Mouse (Mus musculus): ENCODE measurements around the gene Ccpg1os. TPM values are rescaled to one million over a fixed set of nuclear protein-coding genes. Genes with fewer than 3 reads are reported as not detected.

Gene Ccpg1os
- total and polyA plus RNA-seq, 3 experiments: 6.1 to 8.3 (median 7.5) TPM

- Histone ChIP-seq H3K9ac (ENCODE audit: low read depth, low read length) (no peak overlapping the region), H3K36me3 (ENCODE audit: control insufficient read depth, insufficient read depth, low read length) (no peaks in the 10 kb centered on the region), H3K79me2 (replicated peaks; ENCODE audit: control insufficient read depth, insufficient read depth, low read length) (no peaks in the 10 kb centered on the region), H3K27me3 (ENCODE audit: control insufficient read depth, insufficient read depth, low read length) (no peaks in the 10 kb centered on the region), H3K4me1 (ENCODE audit: control insufficient read depth, insufficient read depth, low read length) (no peaks in the 10 kb centered on the region), H3K27ac (no peak overlapping the region), H3K4me3 (no peak overlapping the region)
- TF ChIP-seq POLR2A (IDR thresholded peaks at IDR 0.05; ENCODE audit: insufficient read depth, low read depth, low read length) (no peak), EP300 (IDR thresholded peaks at IDR 0.05; ENCODE audit: insufficient read depth, low read depth, low read length) (no peak), CTCF (IDR thresholded peaks at IDR 0.05) (no peak)
- intact Hi-C loops (cut with DNase I): no loop called here
- peak in 1 of 2 experiments; percentile 33 for DNase-seq
- 68% methylated on average over 15 of the region's 15 CpGs for WGBS
Observed at GRCm38 (mm10) chr9:72961959-72962358, 23.2 kb downstream of the Ccpg1os start.

GRCm38 (mm10) chr9:72961346-72961745 lies 23.8 kb downstream of the Ccpg1os start:
- Histone ChIP-seq H3K27me3 (ENCODE audit: control insufficient read depth, insufficient read depth, low read length) (no peaks in the 10 kb centered on the region), H3K9ac (ENCODE audit: low read depth, low read length) (no peak overlapping the region), H3K4me3 (no peak overlapping the region), H3K79me2 (replicated peaks; ENCODE audit: control insufficient read depth, insufficient read depth, low read length) (no peaks in the 10 kb centered on the region), H3K4me1 (ENCODE audit: control insufficient read depth, insufficient read depth, low read length) (no peaks in the 10 kb centered on the region), H3K36me3 (ENCODE audit: control insufficient read depth, insufficient read depth, low read length) (no peaks in the 10 kb centered on the region), H3K27ac (no peak overlapping the region)
- DNase-seq: no peak
- 66% methylated on average over 8 of the region's 8 CpGs for WGBS
- no peak for TF ChIP-seq CTCF (IDR thresholded peaks at IDR 0.05)
- TF ChIP-seq POLR2A (IDR thresholded peaks at IDR 0.05; ENCODE audit: insufficient read depth, low read depth, low read length): no peak
- TF ChIP-seq EP300 (IDR thresholded peaks at IDR 0.05; ENCODE audit: insufficient read depth, low read depth, low read length): no peak
- intact Hi-C loops (cut with DNase I): no loop called here

- H3K27ac ChIP-seq: peak within 1 kb of the TSS; percentile 48
- intact Hi-C loops (cut with DNase I): no loop called here
- no peaks in the 10 kb centered on the region for H3K79me2 ChIP-seq (replicated peaks; ENCODE audit: control insufficient read depth, insufficient read depth, low read length)
- H3K4me1 ChIP-seq (ENCODE audit: control insufficient read depth, insufficient read depth, low read length): no peaks in the 10 kb centered on the region
- peak within 1 kb of the TSS; percentile 62 for H3K4me3 ChIP-seq
- no peaks in the 10 kb centered on the region for H3K27me3 ChIP-seq (ENCODE audit: control insufficient read depth, insufficient read depth, low read length)
- peak within 1 kb of the TSS; percentile 68 for H3K9ac ChIP-seq (ENCODE audit: low read depth, low read length)
- no peaks in the 10 kb centered on the region for H3K36me3 ChIP-seq (ENCODE audit: control insufficient read depth, insufficient read depth, low read length)
- TF ChIP-seq CTCF (IDR thresholded peaks at IDR 0.05) (0 out of 2 replicates have a peak, but pooled peaks have one; percentile 14), EP300 (IDR thresholded peaks at IDR 0.05; ENCODE audit: insufficient read depth, low read depth, low read length) (no peak), POLR2A (IDR thresholded peaks at IDR 0.05; ENCODE audit: insufficient read depth, low read depth, low read length) (peak; percentile 58)
- DNase-seq: peak; percentile 73 to 77
- 2% methylated on average over 43 of the region's 43 CpGs for WGBS
Observed at GRCm38 (mm10) chr9:72958521-72959450, 26.4 kb downstream of the Ccpg1os start, which contains the start of the genes Dyx1c1 and Gm44503. Gene Dyx1c1, plus strand, starts transcription at chr9:72958785. Gene Gm44503, plus strand, starts transcription at chr9:72958852.

- Histone ChIP-seq H3K27me3 (ENCODE audit: control insufficient read depth, insufficient read depth, low read length) (no peaks in the 10 kb centered on the region), H3K9ac (ENCODE audit: low read depth, low read length) (no peak overlapping the region), H3K4me3 (no peak overlapping the region), H3K36me3 (ENCODE audit: control insufficient read depth, insufficient read depth, low read length) (no peaks in the 10 kb centered on the region), H3K79me2 (replicated peaks; ENCODE audit: control insufficient read depth, insufficient read depth, low read length) (no peaks in the 10 kb centered on the region), H3K4me1 (ENCODE audit: control insufficient read depth, insufficient read depth, low read length) (no peaks in the 10 kb centered on the region), H3K27ac (no peak overlapping the region)
- intact Hi-C loops (cut with DNase I): no loop called here
- TF ChIP-seq EP300 (IDR thresholded peaks at IDR 0.05; ENCODE audit: insufficient read depth, low read depth, low read length) (no peak), CTCF (IDR thresholded peaks at IDR 0.05) (peak; percentile 84)
- WGBS: 19% methylated on average over 1 of the region's 1 CpGs
- peak; percentile 21 to 45 for DNase-seq
Observed at GRCm38 (mm10) chr9:72955546-72955945, 29.6 kb downstream of the Ccpg1os start.

- 52% methylated on average over 2 of the region's 2 CpGs for WGBS
Observed at GRCm38 (mm10) chr9:72954746-72955145, 30.4 kb downstream of the Ccpg1os start.

GRCm38 (mm10) chr9:72949572-72949971 lies 35.6 kb downstream of the Ccpg1os start:
- Histone ChIP-seq H3K27ac (no peak overlapping the region), H3K4me3 (no peak overlapping the region), H3K79me2 (replicated peaks; ENCODE audit: control insufficient read depth, insufficient read depth, low read length) (no peaks in the 10 kb centered on the region), H3K9ac (ENCODE audit: low read depth, low read length) (no peak overlapping the region), H3K4me1 (ENCODE audit: control insufficient read depth, insufficient read depth, low read length) (no peaks in the 10 kb centered on the region), H3K27me3 (ENCODE audit: control insufficient read depth, insufficient read depth, low read length) (0 out of 2 replicates have a peak, but pooled peaks cover 1% of the 10 kb centered on the region), H3K36me3 (ENCODE audit: control insufficient read depth, insufficient read depth, low read length) (no peaks in the 10 kb centered on the region)
- intact Hi-C loops (cut with DNase I): no loop called here
- 77% methylated on average over 7 of the region's 7 CpGs for WGBS
- DNase-seq: no peak
- TF ChIP-seq EP300 (IDR thresholded peaks at IDR 0.05; ENCODE audit: insufficient read depth, low read depth, low read length) (no peak), CTCF (IDR thresholded peaks at IDR 0.05) (no peak), POLR2A (IDR thresholded peaks at IDR 0.05; ENCODE audit: insufficient read depth, low read depth, low read length) (no peak)

More at GRCm38 (mm10) chr9:72954746-72955145, 30.4 kb downstream of the Ccpg1os start:
- DNase-seq: no peak
- Histone ChIP-seq H3K36me3 (ENCODE audit: control insufficient read depth, insufficient read depth, low read length) (no peaks in the 10 kb centered on the region), H3K4me3 (no peak overlapping the region), H3K79me2 (replicated peaks; ENCODE audit: control insufficient read depth, insufficient read depth, low read length) (no peaks in the 10 kb centered on the region), H3K27me3 (ENCODE audit: control insufficient read depth, insufficient read depth, low read length) (no peaks in the 10 kb centered on the region), H3K4me1 (ENCODE audit: control insufficient read depth, insufficient read depth, low read length) (no peaks in the 10 kb centered on the region), H3K9ac (ENCODE audit: low read depth, low read length) (no peak overlapping the region), H3K27ac (no peak overlapping the region)
- TF ChIP-seq POLR2A (IDR thresholded peaks at IDR 0.05; ENCODE audit: insufficient read depth, low read depth, low read length) (no peak), CTCF (IDR thresholded peaks at IDR 0.05) (peak; percentile 53)
- intact Hi-C loops (cut with DNase I): loop anchor here (5.0 kb wide), 1 partner anchor 62 kb away; no protein-coding TSS in a partner anchor
